Mouse (Mus musculus) midbrain, postnatal 0 days (tissue): ENCODE measurements around the gene Abca13. TPM values are rescaled to one million over a fixed set of nuclear protein-coding genes. Genes with fewer than 3 reads are reported as not detected.
A peak's percentile ranks its signal among the peaks of the same experiment; 100 is the strongest.

ENCODE experiments used
- ATAC-seq: fragments of 200-750 bp; cut with Nextera tagmentation; 2 replicates; pipeline ENCODE4 v1.8.0; 2017; ENCODE audit warnings: moderate number of reproducible peaks, mild to moderate bottlenecking, moderate TSS enrichment, moderate library complexity; ENCODE audit not compliant: low FRiP score
- DNase-seq: peaks from one replicate; pipeline ENCODE4 v3.0.0-alpha.2; 2015; ENCODE audit warnings: low spot score
- H3K27ac ChIP-seq: fragments of 300-500 bp; sonication (generic); 2 replicates; pipeline ENCODE4 v1.5.1; 2014; ENCODE audit warnings: low read depth, mild to moderate bottlenecking, low read length, mixed read lengths
- H3K27me3 ChIP-seq: fragments of 300-500 bp; sonication (generic); 2 replicates; pipeline ENCODE4 v1.6.1; 2014; ENCODE audit warnings: low read length, control low read depth, mixed read lengths; ENCODE audit not compliant: insufficient read depth
- H3K36me3 ChIP-seq: fragments of 300-500 bp; sonication (generic); 2 replicates; pipeline ENCODE4 v1.6.1; 2014; ENCODE audit warnings: low read length, control low read depth, mixed read lengths; ENCODE audit not compliant: insufficient read depth
- H3K4me1 ChIP-seq: fragments of 300-500 bp; sonication (generic); 2 replicates; pipeline ENCODE4 v1.6.1; 2014; ENCODE audit warnings: mild to moderate bottlenecking, control low read depth, antibody characterized with exemption, low read length, mixed read lengths; ENCODE audit not compliant: insufficient read depth
- H3K4me2 ChIP-seq: fragments of 300-500 bp; sonication (generic); 2 replicates; pipeline ENCODE4 v1.6.1; 2014; ENCODE audit warnings: low read depth, mild to moderate bottlenecking, low read length, mixed read lengths; ENCODE audit not compliant: poor library complexity, severe bottlenecking
- H3K4me3 ChIP-seq: fragments of 300-500 bp; sonication (generic); 2 replicates; pipeline ENCODE4 v1.5.1; 2014; ENCODE audit warnings: low read depth, mild to moderate bottlenecking, low read length, moderate library complexity
- H3K9ac ChIP-seq: fragments of 300-500 bp; sonication (generic); replicated peaks from 2 replicates; pipeline ENCODE4 v1.6.1; 2014; ENCODE audit warnings: mild to moderate bottlenecking, low read length, moderate library complexity, mixed read lengths; ENCODE audit not compliant: poor library complexity, severe bottlenecking
- H3K9me3 ChIP-seq: fragments of 300-500 bp; sonication (generic); 2 replicates; pipeline ENCODE4 v1.6.1; 2016; ENCODE audit warnings: low read length, control low read depth
- CTCF ChIP-seq: IDR thresholded peaks from 2 replicates; pipeline ENCODE4 v1.5.1; 2016; ENCODE audit warnings: antibody characterized with exemption, mild to moderate bottlenecking
- WGBS: fragments of 180-500 bp; shearing (Covaris S2); extraction: QIAGEN DNeasy Blood & Tissue Kit; methylation state at CpG from one replicate; pipeline ENCODE4 v1.1.7; 2014; 5-methylcytosine and 5-hydroxymethylcytosine counted together
- polyA plus RNA-seq: library from polyadenylated mRNA; unstranded; fragments of >200 nt; fragmentation: Nextera tagmentation; extraction: Ambion mirVana; gene quantifications from 2 replicates; pipeline ENCODE4 v1.2.1, GENCODE M21; 2015
- total RNA-seq: library from RNA; depleted of rRNA; stranded (reverse); fragments of >200 nt; gene quantifications from 2 replicates; pipeline ENCODE4 v1.2.3, GENCODE M21; 2014; rRNA removed

Abca13 gene
- total and polyA plus RNA-seq, 2 experiments from 2014 or later: 0.01 to 0.05 TPM

- ATAC-seq (0 out of 2 replicates have a peak, but pooled peaks have one; percentile 20), DNase-seq (no peak)
- Histone ChIP-seq H3K27ac (no peak overlapping the region), H3K4me3 (no peak overlapping the region), H3K9ac (no peak overlapping the region), H3K36me3 (no peaks in the 10 kb centered on the region), H3K4me1 (no peaks in the 10 kb centered on the region), H3K9me3 (no peaks in the 10 kb centered on the region), H3K4me2 (no peak overlapping the region), H3K27me3 (no peaks in the 10 kb centered on the region)
- TF ChIP-seq CTCF: no peak
- 43% methylated on average over 3 of the region's 3 CpGs for WGBS
Observed at GRCm38 (mm10) chr11:9705190-9705589, 513.4 kb downstream of the Abca13 start.

GRCm38 (mm10) chr11:9727810-9728490 is 536.2 kb downstream of the Abca13 start:
- WGBS: 68% methylated on average over 2 of the region's 2 CpGs
- no peak for ATAC-seq
- Histone ChIP-seq H3K9me3 (no peaks in the 10 kb centered on the region), H3K9ac (no peak overlapping the region), H3K36me3 (no peaks in the 10 kb centered on the region), H3K4me1 (no peaks in the 10 kb centered on the region), H3K4me2 (no peak overlapping the region), H3K27ac (no peak overlapping the region), H3K4me3 (no peak overlapping the region), H3K27me3 (no peaks in the 10 kb centered on the region)
- TF ChIP-seq CTCF: no peak
- DNase-seq: no peak

- ATAC-seq (no peak), DNase-seq (no peak)
- Histone ChIP-seq H3K9me3 (no peaks in the 10 kb centered on the region), H3K4me3 (no peak overlapping the region), H3K27me3 (no peaks in the 10 kb centered on the region), H3K27ac (no peak overlapping the region), H3K4me2 (no peak overlapping the region), H3K9ac (no peak overlapping the region), H3K4me1 (no peaks in the 10 kb centered on the region), H3K36me3 (no peaks in the 10 kb centered on the region)
- 84% methylated on average over 1 of the region's 1 CpGs for WGBS
- TF ChIP-seq CTCF: no peak
Observed at GRCm38 (mm10) chr11:9731300-9731699, 539.6 kb downstream of the Abca13 start.

Other genes with a start within 250 kb of the Abca13 start
- 0.22 and 1.6 TPM in 2 replicates for gene Pkd1l1, start 218.7 kb upstream of the Abca13 start, total RNA-seq
- 0.27 and 0.57 TPM in 2 replicates for gene Pkd1l1, start 218.7 kb upstream of the Abca13 start, polyA plus RNA-seq
- gene Hus1, start 180.8 kb upstream of the Abca13 start, total RNA-seq: 17.0 and 18.9 TPM in 2 replicates
- 7.2 and 8.7 TPM in 2 replicates for gene Hus1, start 180.8 kb upstream of the Abca13 start, polyA plus RNA-seq
- gene Gm11992, start 143.3 kb upstream of the Abca13 start, total RNA-seq: 1.8 and 2.6 TPM in 2 replicates
- gene Gm11992, start 143.3 kb upstream of the Abca13 start, polyA plus RNA-seq: 1.8 and 2.9 TPM in 2 replicates
- gene Sun3, start 143.0 kb upstream of the Abca13 start, total RNA-seq: not detected in 2 replicates
- 0.23 TPM in 1 of 2 replicates, not detected in the other for gene Sun3, start 143.0 kb upstream of the Abca13 start, polyA plus RNA-seq
- 3.9 and 5.9 TPM in 2 replicates for gene Upp1, start 73.8 kb upstream of the Abca13 start, total RNA-seq
- 2.5 and 3.6 TPM in 2 replicates for gene Upp1, start 73.8 kb upstream of the Abca13 start, polyA plus RNA-seq